Mouse (Mus musculus): ENCODE results near the gene F2rl3.

The F2rl3 gene

GRCm38 (mm10) chr8:72761322-72762051 lies at the start of gene F2rl3:
Gene F2rl3, plus strand, starts transcription at chr8:72761880.
- no peak for DNase-seq (ENCODE audit: low read depth, low spot score)

GRCm38 (mm10) chr8:72712569-72712968 lies 49.1 kb upstream of the F2rl3 start:
- DNase-seq (ENCODE audit: low read depth, low spot score), result no peak

DNA sequence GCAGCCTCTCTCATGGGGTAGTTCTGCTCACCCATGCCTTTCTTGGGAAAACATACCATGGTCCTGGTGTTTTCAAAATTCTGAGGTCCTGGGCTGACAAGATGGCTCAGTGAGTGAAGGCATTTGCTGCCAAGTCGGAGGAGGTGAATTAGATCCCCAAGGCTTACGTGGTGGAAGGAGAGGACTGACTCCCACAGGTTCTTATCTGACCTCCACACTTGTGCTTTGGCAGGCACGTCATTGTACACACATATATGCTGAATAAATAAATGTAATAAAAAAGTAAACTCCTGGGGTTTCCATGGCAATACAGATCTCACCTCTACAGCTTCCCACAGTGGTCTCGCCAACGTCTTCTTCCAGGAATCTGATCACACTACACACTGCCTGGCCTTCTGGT lies 45.1 kb upstream of the F2rl3 start:
- DNase-seq (ENCODE audit: low read depth, low spot score), result no peak

DNA sequence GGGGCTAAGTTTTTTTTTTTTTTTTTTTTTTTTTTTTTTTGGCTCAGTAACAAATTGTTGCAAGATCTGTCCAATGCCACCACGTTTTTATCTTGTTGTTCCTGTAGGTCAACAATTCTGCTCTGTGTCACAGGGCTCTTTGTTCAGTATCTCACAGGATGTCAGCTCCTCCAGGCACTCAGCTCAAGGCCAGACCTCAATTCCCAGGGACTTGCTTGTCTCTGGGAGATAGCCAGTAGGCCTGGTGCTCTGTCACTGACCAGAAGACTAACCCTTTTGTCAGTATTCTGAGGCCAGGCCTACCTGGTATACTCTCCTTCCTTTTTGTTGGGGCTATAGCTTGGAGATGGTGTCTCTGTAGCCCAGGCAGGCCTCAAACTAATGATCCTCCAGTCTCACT lies 41.1 kb upstream of the F2rl3 start:
- DNase-seq (ENCODE audit: low read depth, low spot score), result no peak

DNA sequence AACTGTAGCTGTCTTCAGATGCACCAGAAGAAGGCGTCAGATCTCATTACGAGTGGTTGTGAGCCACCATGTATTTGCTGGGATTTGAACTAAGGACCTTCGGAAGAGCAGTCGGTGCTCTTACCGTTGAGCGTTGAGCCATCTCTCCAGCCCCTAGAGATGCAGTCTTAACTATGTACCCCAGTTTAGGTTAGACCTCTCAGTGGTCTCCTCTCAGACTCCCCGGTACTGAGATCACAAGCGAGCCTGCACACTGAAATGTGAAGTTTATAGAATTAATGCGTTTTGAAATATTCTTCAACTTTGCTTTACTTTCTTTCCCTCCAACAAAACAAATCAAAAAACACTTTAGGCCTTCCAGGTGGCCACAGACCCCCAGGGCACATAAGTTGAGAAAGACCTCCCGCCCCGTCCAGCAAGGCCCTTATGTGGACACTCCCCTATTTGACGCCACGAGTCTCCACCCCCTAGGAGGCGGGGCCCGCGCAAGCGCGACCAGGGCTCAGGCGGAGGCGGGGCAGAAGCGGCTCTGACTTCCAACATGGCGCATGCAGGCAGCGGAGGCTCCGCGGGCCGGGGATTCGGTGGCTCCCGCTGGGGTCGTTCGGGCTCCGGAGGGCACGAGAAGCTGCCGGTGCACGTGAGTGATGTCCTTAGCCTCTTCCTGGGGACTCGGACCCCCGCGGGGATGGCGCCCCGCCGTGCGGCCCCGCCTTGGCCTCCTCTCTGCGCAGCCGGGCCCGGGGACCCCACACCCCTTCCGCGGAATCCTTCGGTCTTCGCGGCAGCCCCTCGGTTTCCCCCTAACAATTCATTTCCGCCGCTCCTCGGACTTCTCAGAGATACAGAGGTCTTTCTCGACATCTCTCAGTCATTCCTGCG lies 38.7 kb upstream of the F2rl3 start, which contains the start of gene Sin3b:
Gene Sin3b, plus strand, starts transcription at position 517 of the 882 bp plus-strand sequence.
- peak; percentile 89 for DNase-seq (ENCODE audit: low read depth, low spot score)

GRCm38 (mm10) chr8:72723651-72724001 lies 38.1 kb upstream of the F2rl3 start:
- no peak for DNase-seq (ENCODE audit: low read depth, low spot score)

- no peak for DNase-seq (ENCODE audit: low read depth, low spot score)
Observed at GRCm38 (mm10) chr8:72728636-72729035, 33.0 kb upstream of the F2rl3 start.

DNA sequence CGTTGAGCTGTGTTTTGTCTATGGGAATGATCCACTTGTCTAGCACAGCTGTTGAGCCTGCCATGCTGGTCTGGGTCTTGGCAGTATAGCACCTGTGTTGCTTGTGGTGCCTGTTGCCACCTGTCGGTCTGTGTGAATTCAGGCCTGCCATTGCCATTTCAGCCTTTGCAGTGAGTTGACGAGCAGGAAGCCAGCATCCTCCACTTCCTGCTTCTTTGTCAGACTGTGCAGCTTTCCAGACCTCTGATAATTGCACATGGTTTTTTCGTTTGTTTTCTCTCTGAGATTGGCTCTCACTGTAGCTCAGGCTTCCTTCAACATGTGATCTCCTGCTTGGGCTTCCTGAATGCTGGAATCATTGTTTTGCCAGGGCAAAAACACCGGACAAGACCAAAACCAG lies 26.7 kb upstream of the F2rl3 start:
- DNase-seq (ENCODE audit: low read depth, low spot score), result no peak

DNA sequence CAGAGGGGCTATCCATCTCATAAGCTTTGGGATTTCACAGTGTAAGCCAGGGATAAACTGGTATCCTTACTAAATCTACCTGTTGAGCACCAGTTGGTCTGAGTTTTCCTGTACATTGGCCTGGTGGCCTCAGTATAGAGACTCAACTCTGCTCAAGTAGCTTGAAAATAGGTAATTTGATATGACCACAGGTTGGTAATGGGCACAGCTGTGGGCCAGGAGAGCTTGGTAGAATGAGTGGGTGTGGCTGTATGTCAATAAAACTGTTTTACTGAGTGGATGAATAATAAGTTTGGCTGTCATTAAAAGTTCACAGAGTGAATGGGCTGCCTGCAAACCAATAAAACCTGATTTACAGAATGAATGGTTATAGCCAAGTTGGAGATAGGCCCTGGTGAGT lies 24.8 kb upstream of the F2rl3 start:
- no peak for DNase-seq (ENCODE audit: low read depth, low spot score)

DNA sequence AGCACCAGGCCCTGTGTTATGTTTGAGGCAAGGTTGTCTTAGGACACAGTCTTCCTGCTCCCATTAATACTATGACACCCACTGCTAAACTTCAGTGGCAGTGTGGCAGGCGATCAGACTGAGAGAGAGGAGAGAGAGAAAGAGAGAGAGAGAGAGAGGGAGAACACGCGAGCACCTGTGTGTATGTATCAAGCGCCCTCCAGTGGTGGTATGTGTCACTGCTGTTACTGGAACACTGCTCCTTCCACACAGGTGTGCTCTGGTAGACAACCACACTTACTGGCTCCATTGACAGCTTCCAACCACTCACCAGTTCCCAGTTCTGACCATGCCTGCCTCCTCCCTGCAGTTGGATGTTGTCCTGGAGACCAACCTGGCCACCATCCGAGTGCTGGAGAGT lies 15.6 kb upstream of the F2rl3 start:
- DNase-seq (ENCODE audit: low read depth, low spot score), result peak; percentile 68

GRCm38 (mm10) chr8:72749846-72750245 lies 11.8 kb upstream of the F2rl3 start:
- DNase-seq (ENCODE audit: low read depth, low spot score), result peak; percentile 39

GRCm38 (mm10) chr8:72750266-72750665 lies 11.4 kb upstream of the F2rl3 start:
- DNase-seq (ENCODE audit: low read depth, low spot score), result no peak

- no peak for DNase-seq (ENCODE audit: low read depth, low spot score)
Observed at GRCm38 (mm10) chr8:72751126-72751525, 10.6 kb upstream of the F2rl3 start.

DNA sequence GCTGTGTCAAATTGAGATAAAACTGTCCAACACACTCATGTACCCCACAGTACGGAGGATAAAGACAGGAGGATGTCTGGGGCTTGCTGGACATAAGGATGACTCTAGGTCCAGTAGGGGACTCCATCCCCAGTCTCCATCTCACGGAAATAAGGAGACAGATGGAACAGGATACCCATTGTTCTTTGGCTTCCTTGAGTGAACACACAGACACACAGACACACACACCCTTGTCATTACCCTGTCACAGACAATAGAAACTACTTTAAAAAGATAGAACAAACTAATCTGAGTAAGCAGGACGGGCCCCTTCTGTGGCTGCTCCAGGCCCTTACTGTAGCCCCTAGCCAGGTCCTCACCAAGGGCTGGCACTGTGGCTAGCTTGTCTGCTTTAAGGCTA lies 9.4 kb upstream of the F2rl3 start:
- no peak for DNase-seq (ENCODE audit: low read depth, low spot score)

GRCm38 (mm10) chr8:72753165-72753564 lies 8.5 kb upstream of the F2rl3 start:
- DNase-seq (ENCODE audit: low read depth, low spot score), result no peak

- no peak for DNase-seq (ENCODE audit: low read depth, low spot score)
Observed at GRCm38 (mm10) chr8:72753781-72754180, 7.9 kb upstream of the F2rl3 start.

GRCm38 (mm10) chr8:72756031-72756430 lies 5.6 kb upstream of the F2rl3 start:
- no peak for DNase-seq (ENCODE audit: low read depth, low spot score)

GRCm38 (mm10) chr8:72756771-72757390 lies 4.8 kb upstream of the F2rl3 start:
- DNase-seq (ENCODE audit: low read depth, low spot score), result peak; percentile 33

GRCm38 (mm10) chr8:72757426-72758195 lies 4.1 kb upstream of the F2rl3 start:
- DNase-seq (ENCODE audit: low read depth, low spot score), result peak; percentile 41

- DNase-seq (ENCODE audit: low read depth, low spot score), result no peak
Observed at GRCm38 (mm10) chr8:72758310-72758709, 3.4 kb upstream of the F2rl3 start.

- DNase-seq (ENCODE audit: low read depth, low spot score), result no peak
Observed at GRCm38 (mm10) chr8:72760216-72760615, 1.5 kb upstream of the F2rl3 start.

DNA sequence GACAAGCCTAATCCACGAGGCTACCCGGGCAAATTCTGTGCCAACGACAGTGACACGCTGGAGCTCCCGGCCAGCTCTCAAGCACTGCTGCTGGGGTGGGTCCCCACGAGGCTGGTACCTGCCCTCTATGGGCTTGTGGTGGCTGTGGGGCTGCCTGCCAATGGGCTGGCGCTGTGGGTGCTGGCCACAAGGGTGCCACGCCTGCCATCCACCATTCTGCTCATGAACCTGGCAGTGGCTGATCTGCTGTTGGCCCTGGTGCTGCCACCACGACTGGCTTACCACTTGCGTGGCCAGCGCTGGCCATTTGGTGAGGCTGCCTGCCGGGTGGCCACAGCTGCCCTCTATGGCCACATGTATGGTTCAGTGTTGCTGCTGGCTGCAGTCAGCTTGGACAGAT lies 626 bp downstream of the F2rl3 start:
- DNase-seq (ENCODE audit: low read depth, low spot score), result no peak

Data from R1 (cell line).